Mouse (Mus musculus): ENCODE results near the gene Dlec1. TPM values are rescaled to one million over a fixed set of nuclear protein-coding genes. Genes with fewer than 3 reads are reported as not detected.

Dlec1 gene
- polyA plus RNA-seq, 1 experiment from 2014 or later: not detected

GRCm38 (mm10) chr9:119089437-119089836 is 12.8 kb upstream of the Dlec1 start:
- Histone ChIP-seq H3K36me3 (replicated peaks) (no peaks in the 10 kb centered on the region), H3K27me3 (peaks cover 78% of the 10 kb centered on the region), H3K9me3 (replicated peaks) (no peaks in the 10 kb centered on the region), H3K4me2 (no peak overlapping the region), H3K4me1 (replicated peaks) (peaks cover 8% of the 10 kb centered on the region), H3K27ac (replicated peaks) (no peak overlapping the region), H3K9ac (no peak overlapping the region), H3K4me3 (replicated peaks) (no peak overlapping the region)
- ATAC-seq (ENCODE audit: insufficient read depth): no peak
- 65% methylated on average over 7 of the region's 7 CpGs for WGBS (ENCODE audit: insufficient replicate concordance)

- Histone ChIP-seq H3K9me3 (replicated peaks) (no peaks in the 10 kb centered on the region), H3K4me2 (no peak overlapping the region), H3K4me1 (replicated peaks) (peaks cover 8% of the 10 kb centered on the region), H3K27ac (replicated peaks) (no peak overlapping the region), H3K4me3 (replicated peaks) (no peak overlapping the region), H3K36me3 (replicated peaks) (no peaks in the 10 kb centered on the region), H3K27me3 (peaks cover 88% of the 10 kb centered on the region), H3K9ac (no peak overlapping the region)
- ATAC-seq (ENCODE audit: insufficient read depth): no peak
- 75% methylated on average over 5 of the region's 5 CpGs for WGBS (ENCODE audit: insufficient replicate concordance)
Measured at GRCm38 (mm10) chr9:119090462-119090861, 11.8 kb upstream of the Dlec1 start.

- no peak overlapping the region for H3K4me3 ChIP-seq (replicated peaks)
- no peaks in the 10 kb centered on the region for H3K9me3 ChIP-seq (replicated peaks)
- WGBS (ENCODE audit: insufficient replicate concordance): 50% methylated on average over 12 of the region's 12 CpGs
- H3K4me2 ChIP-seq: no peak overlapping the region
- no peaks in the 10 kb centered on the region for H3K36me3 ChIP-seq (replicated peaks)
- H3K9ac ChIP-seq: no peak overlapping the region
- H3K27ac ChIP-seq (replicated peaks): no peak overlapping the region
- no peak for ATAC-seq (ENCODE audit: insufficient read depth)
- H3K4me1 ChIP-seq (replicated peaks): peaks cover 8% of the 10 kb centered on the region
- H3K27me3 ChIP-seq: peaks cover 90% of the 10 kb centered on the region
Measured at GRCm38 (mm10) chr9:119091581-119092310, 10.5 kb upstream of the Dlec1 start.

- Histone ChIP-seq H3K9ac (no peak overlapping the region), H3K27me3 (peaks cover 83% of the 10 kb centered on the region)
- ATAC-seq (ENCODE audit: insufficient read depth): no peak
Measured at GRCm38 (mm10) chr9:119092473-119093418, 9.5 kb upstream of the Dlec1 start.

GRCm38 (mm10) chr9:119093419-119094295 is 8.6 kb upstream of the Dlec1 start, which contains the start of gene Plcd1:
TSS of gene Plcd1 (minus strand) at chr9:119093502.
- no peaks in the 10 kb centered on the region for H3K9me3 ChIP-seq (replicated peaks)
- WGBS (ENCODE audit: insufficient replicate concordance): 9% methylated on average over 45 of the region's 45 CpGs
- H3K4me2 ChIP-seq: peak within 1 kb of the TSS; percentile 61
- peaks cover under 1% of the 10 kb centered on the region for H3K4me1 ChIP-seq (replicated peaks)
- no peak within 1 kb of the TSS for H3K27ac ChIP-seq (replicated peaks)
- H3K36me3 ChIP-seq (replicated peaks): no peaks in the 10 kb centered on the region
- peak within 1 kb of the TSS; percentile 46 for H3K4me3 ChIP-seq (replicated peaks)
- H3K27me3 ChIP-seq: peaks cover 76% of the 10 kb centered on the region
- peak; percentile 43; the same call in 1 of the 2 replicates for ATAC-seq (ENCODE audit: insufficient read depth)
- H3K9ac ChIP-seq: no peak within 1 kb of the TSS

More at GRCm38 (mm10) chr9:119092473-119093418, 9.5 kb upstream of the Dlec1 start:
- H3K4me1 ChIP-seq (replicated peaks): peaks cover 8% of the 10 kb centered on the region
- no peak overlapping the region for H3K27ac ChIP-seq (replicated peaks)
- WGBS (ENCODE audit: insufficient replicate concordance): 3% methylated on average over 45 of the region's 45 CpGs
- peak overlapping the region; percentile 46 for H3K4me3 ChIP-seq (replicated peaks)
- H3K4me2 ChIP-seq: peak overlapping the region; percentile 61
- H3K9me3 ChIP-seq (replicated peaks): no peaks in the 10 kb centered on the region
- no peaks in the 10 kb centered on the region for H3K36me3 ChIP-seq (replicated peaks)

GRCm38 (mm10) chr9:119094462-119095109 is 7.7 kb upstream of the Dlec1 start:
- H3K9ac ChIP-seq: no peak overlapping the region
- ATAC-seq (ENCODE audit: insufficient read depth): no peak
- no peak overlapping the region for H3K4me2 ChIP-seq
- 61% methylated on average over 13 of the region's 13 CpGs for WGBS (ENCODE audit: insufficient replicate concordance)
- H3K36me3 ChIP-seq (replicated peaks): no peaks in the 10 kb centered on the region
- H3K27ac ChIP-seq (replicated peaks): no peak overlapping the region
- H3K4me1 ChIP-seq (replicated peaks): no peaks in the 10 kb centered on the region
- peaks cover 70% of the 10 kb centered on the region for H3K27me3 ChIP-seq
- no peaks in the 10 kb centered on the region for H3K9me3 ChIP-seq (replicated peaks)
- no peak overlapping the region for H3K4me3 ChIP-seq (replicated peaks)

GRCm38 (mm10) chr9:119100177-119100898 is 1.9 kb upstream of the Dlec1 start:
- WGBS (ENCODE audit: insufficient replicate concordance): 11% methylated on average over 15 of the region's 15 CpGs

GRCm38 (mm10) chr9:119102783-119103113 is 470 bp downstream of the Dlec1 start:
- H3K4me2 ChIP-seq: peak overlapping the region; percentile 75
- H3K9me3 ChIP-seq (replicated peaks): no peaks in the 10 kb centered on the region
- peak overlapping the region; percentile 59 for H3K4me3 ChIP-seq (replicated peaks)
- no peak overlapping the region for H3K9ac ChIP-seq
- ATAC-seq (ENCODE audit: insufficient read depth): no peak
- no peaks in the 10 kb centered on the region for H3K36me3 ChIP-seq (replicated peaks)
- WGBS (ENCODE audit: insufficient replicate concordance): 2% methylated on average over 19 of the region's 19 CpGs
- peaks cover 23% of the 10 kb centered on the region for H3K27me3 ChIP-seq
- no peaks in the 10 kb centered on the region for H3K4me1 ChIP-seq (replicated peaks)
- H3K27ac ChIP-seq (replicated peaks): no peak overlapping the region

More at GRCm38 (mm10) chr9:119100177-119100898, 1.9 kb upstream of the Dlec1 start:
- no peaks in the 10 kb centered on the region for H3K36me3 ChIP-seq (replicated peaks)
- no peaks in the 10 kb centered on the region for H3K4me1 ChIP-seq (replicated peaks)
- ATAC-seq (ENCODE audit: insufficient read depth): no peak
- H3K9ac ChIP-seq: no peak overlapping the region
- H3K4me2 ChIP-seq: no peak overlapping the region
- no peak overlapping the region for H3K4me3 ChIP-seq (replicated peaks)
- no peaks in the 10 kb centered on the region for H3K9me3 ChIP-seq (replicated peaks)
- H3K27me3 ChIP-seq: peaks cover 37% of the 10 kb centered on the region
- H3K27ac ChIP-seq (replicated peaks): no peak overlapping the region

- 66% methylated on average over 4 of the region's 4 CpGs for WGBS (ENCODE audit: insufficient replicate concordance)
- H3K36me3 ChIP-seq (replicated peaks): no peaks in the 10 kb centered on the region
- no peak overlapping the region for H3K4me3 ChIP-seq (replicated peaks)
- H3K4me2 ChIP-seq: no peak overlapping the region
- no peaks in the 10 kb centered on the region for H3K4me1 ChIP-seq (replicated peaks)
- no peak overlapping the region for H3K27ac ChIP-seq (replicated peaks)
- no peak overlapping the region for H3K9ac ChIP-seq
- no peaks in the 10 kb centered on the region for H3K9me3 ChIP-seq (replicated peaks)
- ATAC-seq (ENCODE audit: insufficient read depth): no peak
- peaks cover 18% of the 10 kb centered on the region for H3K27me3 ChIP-seq
Measured at GRCm38 (mm10) chr9:119107566-119107965, 5.3 kb downstream of the Dlec1 start.

All from liver, embryonic 15.5 days (tissue).